Mouse (Mus musculus) cerebellum, adult 2 months (tissue): ENCODE data around the gene Cd9. TPM values are rescaled to one million over a fixed set of nuclear protein-coding genes. Genes with fewer than 3 reads are reported as not detected.

Experiments
- DNase-seq, 2 experiments: peaks; one replicate each; pipeline ENCODE4 v3.0.0; 2021
- H3K27ac ChIP-seq: fragments of 200-500 bp; 2 replicates; pipeline ENCODE4 v1.5.1; 2012; ENCODE audit warnings: low read length, control low read depth, inconsistent platforms; ENCODE audit not compliant: insufficient read depth
- H3K27me3 ChIP-seq: fragments of 200-500 bp; 2 replicates; pipeline ENCODE4 v1.6.1; 2012; ENCODE audit warnings: inconsistent platforms, mild to moderate bottlenecking, low read length, moderate library complexity; ENCODE audit not compliant: control insufficient read depth, insufficient read depth
- H3K4me1 ChIP-seq: fragments of 200-500 bp; 2 replicates; pipeline ENCODE4 v1.6.1; 2011; ENCODE audit warnings: low read length; ENCODE audit not compliant: control insufficient read depth, insufficient read depth
- H3K4me3 ChIP-seq: fragments of 200-500 bp; replicated peaks from 2 replicates; pipeline ENCODE3; 2011; ENCODE audit warnings: mild to moderate bottlenecking, low read depth, low read length, control low read depth; ENCODE audit not compliant: insufficient read depth
- CTCF ChIP-seq: fragments of 200-500 bp; IDR thresholded peaks from 2 replicates; pipeline ENCODE4 v1.5.1; 2011; ENCODE audit warnings: low read depth, mild to moderate bottlenecking, control low read depth, low read length, moderate library complexity, borderline replicate concordance; ENCODE audit not compliant: insufficient read depth
- POLR2A ChIP-seq: fragments of 200-500 bp; IDR thresholded peaks from 2 replicates; pipeline ENCODE4 v1.6.1; 2011; ENCODE audit warnings: low read length, control low read depth, borderline replicate concordance; ENCODE audit not compliant: insufficient read depth
- WGBS: fragments of 180-500 bp; shearing (Covaris S2); methylation state at CpG from one replicate; pipeline ENCODE4 v1.1.7; 2018; 5-methylcytosine and 5-hydroxymethylcytosine counted together
- polyA plus RNA-seq: library from polyadenylated mRNA; depleted of rRNA; stranded (reverse); fragments of >200 nt; gene quantifications from 2 replicates; pipeline ENCODE4 v1.2.3, GENCODE M21; 2012

Cd9 gene
- polyA plus RNA-seq, 1 experiment = 96.9 TPM

GRCm38 (mm10) chr6:125426383-125427360, 67.9 kb downstream of the Cd9 start:
- DNase-seq = peak; percentile 62 to 70
- TF ChIP-seq CTCF (peak; percentile 79), POLR2A (no peak)
- Histone ChIP-seq H3K27me3 (peaks cover 2% of the 10 kb centered on the region; the same call in 1 of the 2 replicates), H3K27ac (no peak overlapping the region), H3K4me3 (peak overlapping the region; percentile 14), H3K4me1 (no peaks in the 10 kb centered on the region)
- WGBS = 2% methylated on average over 25 of the region's 25 CpGs

DNA sequence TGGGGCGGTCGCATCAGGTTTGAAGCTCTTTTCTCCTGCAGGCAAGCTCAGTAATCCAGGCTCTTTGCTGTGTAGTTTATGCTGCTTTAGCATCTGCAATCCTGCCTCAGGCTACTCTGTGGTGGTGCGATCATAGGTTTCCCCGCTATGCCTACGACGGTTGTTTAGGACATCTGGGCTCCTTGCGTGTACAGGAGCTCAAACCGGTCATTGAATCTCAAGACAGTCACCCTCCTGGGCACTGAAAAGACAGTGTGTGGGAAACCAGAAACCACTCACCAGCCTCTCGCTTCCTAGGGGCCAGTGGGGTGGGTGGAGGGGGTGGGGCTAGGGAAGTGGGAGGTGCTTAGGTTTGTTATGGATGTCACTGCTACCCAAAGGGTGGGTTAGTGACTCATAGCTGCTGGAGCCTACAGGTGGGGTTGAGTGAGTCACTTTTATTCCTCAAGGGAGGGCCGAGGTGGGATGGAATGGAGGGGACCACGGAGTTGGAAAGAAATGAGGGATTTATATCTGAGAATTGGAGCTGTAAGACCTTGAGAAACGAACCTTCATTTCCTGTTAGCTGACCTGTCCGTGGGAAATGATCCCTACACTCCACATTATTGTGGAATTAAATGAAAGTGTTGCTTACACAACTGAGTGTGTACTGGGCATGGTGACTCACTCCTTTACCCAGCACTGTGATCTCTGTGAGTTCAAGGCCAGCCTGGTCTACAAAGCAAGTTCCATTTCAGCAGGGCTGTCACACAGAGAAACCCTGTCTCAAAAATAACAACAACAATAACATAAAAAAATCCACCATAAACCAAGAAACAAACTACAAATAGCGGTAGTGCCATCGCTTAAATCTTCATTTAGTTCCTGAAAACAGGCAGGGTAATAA, 69.1 kb downstream of the Cd9 start:
- Histone ChIP-seq H3K27me3 (peaks cover 2% of the 10 kb centered on the region; the same call in 1 of the 2 replicates), H3K4me3 (no peak overlapping the region), H3K4me1 (no peaks in the 10 kb centered on the region), H3K27ac (no peak overlapping the region)
- WGBS = 77% methylated on average over 15 of the region's 15 CpGs
- TF ChIP-seq POLR2A = no peak
- no peak for TF ChIP-seq CTCF
- DNase-seq = no peak

- TF ChIP-seq CTCF (no peak), POLR2A (no peak)
- peaks cover 2% of the 10 kb centered on the region; the same call in 1 of the 2 replicates for H3K27me3 ChIP-seq
- 92% methylated on average over 3 of the region's 3 CpGs for WGBS
- no peak overlapping the region for H3K4me3 ChIP-seq
- no peaks in the 10 kb centered on the region for H3K4me1 ChIP-seq
- H3K27ac ChIP-seq = no peak overlapping the region
- DNase-seq = no peak
Measured at GRCm38 (mm10) chr6:125424156-125424555, 70.4 kb downstream of the Cd9 start.

DNA sequence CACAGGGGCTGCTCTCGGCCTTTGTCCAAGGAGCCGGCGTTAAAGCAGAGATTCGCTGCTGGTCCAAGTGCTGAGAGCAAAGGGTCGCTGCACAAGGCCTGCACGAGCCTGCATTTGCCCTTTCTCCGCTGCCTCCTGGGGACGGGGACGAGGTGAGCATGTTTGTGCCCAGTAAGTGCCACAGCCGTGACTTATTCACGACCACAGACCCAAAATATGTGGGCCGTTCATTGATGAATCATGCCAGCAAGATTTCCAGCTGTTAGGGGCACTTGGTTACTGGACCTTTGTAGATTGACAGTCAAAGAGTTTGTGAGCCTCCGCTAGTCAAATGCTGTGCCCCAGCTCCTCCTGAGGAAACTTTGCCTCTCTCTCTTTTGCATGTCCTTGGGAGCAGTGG, 71.1 kb downstream of the Cd9 start:
- H3K27me3 ChIP-seq = peaks cover 2% of the 10 kb centered on the region; the same call in 1 of the 2 replicates
- no peak overlapping the region for H3K27ac ChIP-seq
- 58% methylated on average over 13 of the region's 13 CpGs for WGBS
- TF ChIP-seq POLR2A = no peak
- H3K4me1 ChIP-seq = no peaks in the 10 kb centered on the region
- DNase-seq = no peak
- no peak overlapping the region for H3K4me3 ChIP-seq

- DNase-seq = no peak
- no peak overlapping the region for H3K27ac ChIP-seq
- H3K4me3 ChIP-seq = no peak overlapping the region
- 70% methylated on average over 3 of the region's 3 CpGs for WGBS
- H3K27me3 ChIP-seq = peaks cover 2% of the 10 kb centered on the region; the same call in 1 of the 2 replicates
- TF ChIP-seq POLR2A (no peak), CTCF (no peak)
- H3K4me1 ChIP-seq = no peaks in the 10 kb centered on the region
Measured at GRCm38 (mm10) chr6:125423099-125423498, 71.5 kb downstream of the Cd9 start.

DNA sequence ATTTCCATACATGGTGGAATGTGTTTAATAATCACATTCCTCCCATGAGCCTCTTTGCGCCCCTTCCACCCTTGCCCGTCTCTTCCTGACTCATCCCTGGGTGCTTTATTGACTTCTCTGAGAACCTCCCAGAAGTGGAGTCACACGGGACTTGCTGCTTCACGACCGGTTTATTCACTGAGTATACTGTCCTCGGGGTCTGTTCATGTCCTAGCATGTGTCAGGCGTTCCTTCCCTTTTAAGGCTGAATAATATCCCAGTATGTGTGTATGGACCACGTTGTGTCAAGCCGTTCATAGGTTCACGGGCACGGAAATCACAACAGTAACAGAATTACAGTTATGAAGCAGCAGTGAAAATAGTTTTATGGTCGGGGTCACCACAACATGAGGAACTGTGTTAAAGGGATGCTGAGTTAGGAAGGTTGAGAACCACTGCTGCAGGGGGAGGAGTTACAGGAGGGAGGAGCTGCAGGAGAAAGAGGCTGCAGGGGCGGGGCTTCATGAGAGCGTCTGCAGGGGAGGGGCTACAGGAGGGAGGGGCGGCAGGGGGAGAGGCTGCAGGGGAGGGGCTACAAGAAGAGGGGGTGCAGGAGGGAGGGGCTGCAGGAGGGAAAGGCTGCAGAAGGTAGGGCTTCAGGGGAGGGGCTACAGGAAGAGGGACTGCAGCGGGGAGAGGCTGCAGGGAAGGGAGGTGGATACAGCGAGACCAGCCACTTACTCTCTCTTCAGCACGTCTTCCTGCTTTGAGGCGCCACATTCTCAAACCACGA, 72.4 kb downstream of the Cd9 start:
- TF ChIP-seq CTCF = no peak
- no peak for TF ChIP-seq POLR2A

More for the DNA sequence above, 72.4 kb downstream of the Cd9 start:
- Histone ChIP-seq H3K4me3 (no peak overlapping the region), H3K4me1 (no peaks in the 10 kb centered on the region), H3K27me3 (peaks cover 2% of the 10 kb centered on the region; the same call in 1 of the 2 replicates), H3K27ac (no peak overlapping the region)
- WGBS = 29% methylated on average over 19 of the region's 20 CpGs
- DNase-seq = no peak
